Mouse (Mus musculus): ENCODE data around the gene Med12.
"Not testable (repeated sequence)": the region's sequence is repeated elsewhere in the genome, so short reads cannot be mapped to it uniquely, and the experiment has no call there.

The Med12 gene

GRCm38 (mm10) chrX:101300427-101301030 is 26.7 kb downstream of the Med12 start:
- no peak for DNase-seq

GRCm38 (mm10) chrX:101301654-101302053 is 27.8 kb downstream of the Med12 start:
- DNase-seq: no peak

GRCm38 (mm10) chrX:101304646-101305045 is 30.8 kb downstream of the Med12 start:
- DNase-seq: no peak

- DNase-seq: no peak
Observed at GRCm38 (mm10) chrX:101309299-101309698, 35.5 kb downstream of the Med12 start.

DNA sequence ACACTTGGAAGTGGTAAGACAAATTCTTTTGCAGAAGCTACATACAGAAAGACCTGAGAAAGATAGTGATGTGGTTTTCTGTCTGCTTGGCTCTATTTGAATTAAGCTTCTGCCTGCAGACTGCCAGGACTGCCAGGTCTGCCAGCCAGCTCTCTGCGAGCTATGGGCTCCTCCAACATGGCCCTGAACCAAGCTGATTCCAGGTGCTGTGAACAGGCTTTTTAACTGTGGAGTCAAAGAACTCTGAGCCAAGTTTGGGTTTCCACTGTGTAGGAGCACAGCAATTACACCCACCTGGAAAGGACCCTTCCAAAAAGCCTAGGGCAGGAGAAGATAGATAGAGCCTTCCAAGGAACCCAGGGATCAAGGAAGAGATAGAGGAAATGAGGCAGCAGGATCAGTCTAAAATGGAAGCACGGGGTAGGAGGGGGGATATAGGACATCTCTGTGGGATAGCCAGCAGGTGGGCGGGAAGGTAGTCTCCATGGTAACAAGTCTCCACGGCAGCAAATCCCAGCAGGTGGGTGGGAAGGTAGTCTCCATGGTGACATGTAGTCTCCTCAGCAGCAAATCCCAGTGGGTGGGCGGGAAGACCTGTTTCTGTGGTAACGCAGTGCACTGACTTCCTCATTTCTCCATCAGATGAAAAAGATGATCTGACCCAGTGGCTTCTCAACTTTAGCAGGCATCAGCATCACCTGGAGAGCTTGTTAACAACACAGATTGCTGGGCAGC is 40.0 kb downstream of the Med12 start:
- no peak for DNase-seq

DNA sequence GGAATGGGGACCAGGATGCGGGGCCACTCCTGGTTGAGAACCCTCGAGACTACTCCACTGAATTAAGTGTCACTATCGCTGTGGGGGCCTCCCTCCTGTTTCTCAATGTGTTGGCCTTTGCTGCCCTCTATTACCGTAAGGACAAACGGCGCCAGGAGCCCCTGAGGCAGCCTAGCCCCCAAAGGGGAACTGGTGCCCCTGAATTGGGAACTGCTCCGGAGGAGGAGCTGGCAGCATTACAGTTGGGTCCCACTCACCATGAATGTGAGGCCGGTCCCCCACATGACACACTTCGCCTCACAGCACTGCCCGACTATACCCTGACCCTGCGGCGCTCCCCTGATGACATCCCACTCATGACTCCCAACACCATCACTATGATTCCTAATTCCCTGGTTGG is 45.9 kb downstream of the Med12 start:
- no peak for DNase-seq

- no peak for DNase-seq
Observed at GRCm38 (mm10) chrX:101325989-101326899, 52.4 kb downstream of the Med12 start.

GRCm38 (mm10) chrX:101329372-101330028 is 55.7 kb downstream of the Med12 start:
- DNase-seq: peak; percentile 40

- no peak for DNase-seq
Observed at GRCm38 (mm10) chrX:101332031-101332374, 58.2 kb downstream of the Med12 start.

- DNase-seq: peak; percentile 81
Observed at GRCm38 (mm10) chrX:101332375-101333211, 58.8 kb downstream of the Med12 start.

DNA sequence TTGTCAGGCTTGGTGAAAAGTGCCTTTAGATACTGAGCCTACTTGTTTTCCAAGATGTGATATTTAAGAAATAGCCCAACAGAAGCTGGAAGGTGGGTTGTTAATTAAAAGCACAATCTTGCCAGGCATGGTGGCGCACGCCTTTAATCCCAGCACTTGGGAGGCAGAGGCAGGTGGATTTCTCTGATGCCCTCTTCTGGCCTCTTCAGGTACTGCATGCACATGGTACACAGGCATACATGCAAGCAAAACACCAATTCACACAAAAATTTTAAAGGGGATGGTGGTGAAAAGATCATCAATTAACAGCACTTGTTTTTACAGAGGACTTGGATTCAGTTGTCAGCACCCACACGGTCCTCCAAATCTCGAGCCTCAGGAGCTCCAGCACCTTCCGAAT is 60.8 kb downstream of the Med12 start:
- DNase-seq: no peak

DNA sequence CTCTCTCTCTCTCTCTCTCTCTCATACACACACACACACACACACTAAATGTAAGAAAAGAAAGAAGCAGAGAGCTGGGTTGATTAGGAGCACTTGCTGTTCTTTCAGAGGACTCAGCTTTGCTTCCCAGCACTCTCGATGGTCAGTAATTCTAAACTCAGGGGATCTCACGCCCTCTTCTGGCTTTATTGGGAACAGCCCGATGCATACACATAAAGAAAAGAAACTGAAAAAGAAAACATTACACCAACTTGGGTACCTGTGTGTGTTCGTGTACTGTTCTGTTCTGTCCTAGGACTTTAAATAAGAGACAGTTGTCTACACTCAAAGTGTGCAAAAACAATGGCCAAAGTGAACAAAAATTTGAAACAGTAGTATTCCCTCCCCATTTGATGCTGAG is 64.8 kb downstream of the Med12 start:
- DNase-seq: no peak

GRCm38 (mm10) chrX:101342837-101343236 is 69.0 kb downstream of the Med12 start:
- not testable (repeated sequence) for DNase-seq

- DNase-seq: no peak
Observed at GRCm38 (mm10) chrX:101345456-101345855, 71.6 kb downstream of the Med12 start.

GRCm38 (mm10) chrX:101346475-101346874 is 72.6 kb downstream of the Med12 start:
- DNase-seq: no peak

All from right cerebral cortex, postnatal 4 days (tissue).